ENCODE assay signal across 17 mouse cellular contexts in the genomic region with DNA sequence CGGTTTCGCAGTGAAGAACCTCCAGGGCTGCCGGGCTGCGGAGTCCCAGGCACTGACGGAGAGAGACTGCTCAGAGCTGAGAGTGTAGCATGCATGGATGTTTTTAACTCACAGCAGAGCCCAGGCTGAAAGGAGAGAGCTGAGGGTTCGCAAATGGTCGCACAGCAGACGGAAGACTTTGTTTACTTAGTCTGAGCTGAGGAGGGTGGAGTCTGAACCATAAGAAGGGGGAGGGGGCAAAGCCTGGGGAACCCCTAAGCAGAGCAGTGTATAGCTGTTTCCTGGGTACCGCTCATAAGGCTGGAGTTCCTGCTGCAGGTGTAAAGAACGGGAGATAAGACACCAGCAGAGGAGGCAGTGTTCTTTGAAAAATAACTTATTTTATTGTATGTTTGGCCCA. TPM values are rescaled to one million over a fixed set of nuclear protein-coding genes. Genes with fewer than 3 reads are reported as not detected.
DNase-seq lines count a peak whose midpoint lies in the region; ATAC-seq and TF ChIP-seq lines count a peak whose summit lies in the region.
"Had no signal": no experiment of that assay in that cellular context is flagged by ENCODE, and none has a peak within 500 bp of the region (broad histone marks: within the 10 kb centered on the region; RNA-seq: fewer than 3 reads in every experiment).

No protein-coding gene starts in this region.

- 0 out of 2 replicates have a peak overlapping the region, but pooled peaks have one; percentile 6 for H3K4me2 ChIP-seq in kidney, embryonic 16.5 days (replicated peaks; ENCODE audit: low read depth, low read length)
- H3K4me2 ChIP-seq in stomach, postnatal 0 days (replicated peaks; ENCODE audit: low read depth): peak overlapping the region; percentile 29; the same call in 1 of the 2 replicates
- H3K4me2 ChIP-seq in forebrain, embryonic 11.5 days (ENCODE audit: low read depth, low read length, severe bottlenecking): no peak overlapping the region
- H3K4me2 ChIP-seq: heart, embryonic 12.5 days; hindbrain, embryonic 12.5 days had no signal

- WGBS in kidney, embryonic 16.5 days: 44% methylated on average over 10 of the region's 10 CpGs
- WGBS in stomach, postnatal 0 days: 28% methylated on average over 10 of the region's 10 CpGs
- 71% methylated on average over 10 of the region's 10 CpGs for WGBS in forebrain, embryonic 11.5 days

- H3K9ac ChIP-seq in kidney, embryonic 16.5 days (replicated peaks; ENCODE audit: low read length): no peak overlapping the region
- no peak overlapping the region for H3K9ac ChIP-seq in stomach, postnatal 0 days (ENCODE audit: low read length)
- H3K9ac ChIP-seq in forebrain, embryonic 11.5 days (ENCODE audit: low read length): no peak overlapping the region
- H3K9ac ChIP-seq: heart, embryonic 12.5 days; hindbrain, embryonic 12.5 days; liver, embryonic 14.5 days had no signal

- TF ChIP-seq EP300 in stomach, postnatal 0 days (optimal IDR thresholded peaks at IDR 0.05): no peak

- H3K27me3 ChIP-seq in kidney, embryonic 16.5 days (ENCODE audit: insufficient read depth, low read length): no peaks in the 10 kb centered on the region
- H3K27me3 ChIP-seq in stomach, postnatal 0 days (ENCODE audit: control insufficient read depth, insufficient read depth, low read length): no peaks in the 10 kb centered on the region
- H3K27me3 ChIP-seq in forebrain, embryonic 11.5 days (ENCODE audit: control insufficient read depth, insufficient read depth, low read length): no peaks in the 10 kb centered on the region
- H3K27me3 ChIP-seq: hindbrain, embryonic 12.5 days; megakaryocyte, embryonic 14.5 days had no signal

- no peak overlapping the region for H3K27ac ChIP-seq in kidney, embryonic 16.5 days (ENCODE audit: low read length)
- no peak overlapping the region for H3K27ac ChIP-seq in stomach, postnatal 0 days (replicated peaks)
- no peak overlapping the region for H3K27ac ChIP-seq in forebrain, embryonic 11.5 days (ENCODE audit: low read depth, low read length)
- H3K27ac ChIP-seq: hindbrain, embryonic 12.5 days; liver, embryonic 14.5 days had no signal

- H3K4me3 ChIP-seq in kidney, embryonic 16.5 days (ENCODE audit: low read length): no peak overlapping the region
- 0 out of 2 replicates have a peak overlapping the region, but pooled peaks have one; percentile 2 for H3K4me3 ChIP-seq in stomach, postnatal 0 days (ENCODE audit: low read depth, low read length)
- no peak overlapping the region for H3K4me3 ChIP-seq in forebrain, embryonic 11.5 days (ENCODE audit: low read depth, low read length)
- H3K4me3 ChIP-seq: heart, embryonic 12.5 days; hindbrain, embryonic 12.5 days; megakaryocyte, embryonic 14.5 days had no signal

- 0 out of 2 replicates have a peak, but pooled peaks cover 5% of the 10 kb centered on the region for H3K36me3 ChIP-seq in kidney, embryonic 16.5 days (ENCODE audit: insufficient read depth, low read length)
- H3K36me3 ChIP-seq in stomach, postnatal 0 days (ENCODE audit: control insufficient read depth, insufficient read depth, low read length): 0 out of 2 replicates have a peak, but pooled peaks cover under 1% of the 10 kb centered on the region
- no peaks in the 10 kb centered on the region; the same call in 1 of the 2 replicates for H3K36me3 ChIP-seq in forebrain, embryonic 11.5 days (ENCODE audit: control insufficient read depth, insufficient read depth, low read length)

- ATAC-seq in kidney, embryonic 16.5 days (ENCODE audit: low FRiP score, low TSS enrichment): peak; percentile 55; the same call in 1 of the 2 replicates
- ATAC-seq in inflammation-experienced regulatory T-cells, adult 6 months: peak; percentile 70
- no peak for ATAC-seq in stomach, postnatal 0 days (ENCODE audit: low FRiP score, low TSS enrichment)
- ATAC-seq in megakaryocyte progenitor cell, adult 5-6 weeks (replicated peaks; ENCODE audit: poor library complexity): no peak
- ATAC-seq in forebrain, embryonic 11.5 days (replicated peaks; ENCODE audit: low FRiP score): no peak

- peaks cover 23% of the 10 kb centered on the region for H3K4me1 ChIP-seq in kidney, embryonic 16.5 days (ENCODE audit: insufficient read depth, low read length)
- H3K4me1 ChIP-seq in stomach, postnatal 0 days (replicated peaks; ENCODE audit: control insufficient read depth, insufficient read depth): no peaks in the 10 kb centered on the region; the same call in 1 of the 2 replicates
- H3K4me1 ChIP-seq in forebrain, embryonic 11.5 days (replicated peaks; ENCODE audit: control insufficient read depth, insufficient read depth, low read length): no peaks in the 10 kb centered on the region

- DNase-seq in kidney, postnatal 10 days: no peak
- peak; percentile 84 for DNase-seq in CD4-positive, CD25-positive, alpha-beta regulatory T cell, adult 2 months (ENCODE audit: low read depth, low spot score)
- DNase-seq in stomach, postnatal 0 days (ENCODE audit: low spot score): no peak
- no peak for DNase-seq in embryo, embryonic 11 days
- no peak for DNase-seq in forebrain, embryonic 11.5 days (ENCODE audit: low spot score)
- DNase-seq: cerebellum, adult 2 months; gastrocnemius, postnatal 25 days; kidney, postnatal 14 days; right cerebral cortex, adult 18-20 months had no signal

- peaks cover 5% of the 10 kb centered on the region; the same call in 1 of the 2 replicates for H3K9me3 ChIP-seq in kidney, embryonic 16.5 days (ENCODE audit: low read length)
- no peaks in the 10 kb centered on the region for H3K9me3 ChIP-seq in stomach, postnatal 0 days (ENCODE audit: control insufficient read depth, low read length)
- no peaks in the 10 kb centered on the region for H3K9me3 ChIP-seq in forebrain, embryonic 11.5 days (ENCODE audit: control insufficient read depth, low read length)
- H3K9me3 ChIP-seq: heart, embryonic 12.5 days; megakaryocyte, embryonic 14.5 days had no signal

- no peak for TF ChIP-seq CTCF in stomach, postnatal 0 days (IDR thresholded peaks at IDR 0.05; ENCODE audit: low read depth)

RNA-seq across cellular contexts. Expression of a gene that starts 20.2 kb away (rescaled TPM):
- polyA plus RNA-seq in kidney, embryonic 16.5 days (2015; fragmentation: Nextera tagmentation; extraction: Ambion mirVana): 17.6 and 18.5 TPM in 2 replicates
- polyA plus RNA-seq in inflammation-experienced regulatory T-cells, adult 6 months (2017; shearing (Covaris generic)): 10 to 100 TPM; 23.0 to 31.4 (median 29.9) TPM
- polyA plus RNA-seq in stomach, postnatal 0 days (2015; fragmentation: Nextera tagmentation; extraction: Ambion mirVana): 7.8 and 8.3 TPM in 2 replicates
- total RNA-seq in megakaryocyte progenitor cell, adult 5-6 weeks (2015): 19.4 and 23.6 TPM in 2 replicates
- 19.8 and 20.8 TPM in 2 replicates for total RNA-seq in megakaryocyte progenitor cell, adult 5-6 weeks (2017)
- polyA plus RNA-seq in forebrain, embryonic 11.5 days (2014; fragmentation: Nextera tagmentation; extraction: Ambion mirVana): 14.2 and 15.5 TPM in 2 replicates

RNA-seq across cellular contexts. Expression of a gene that starts 20.3 kb away (rescaled TPM):
- polyA plus RNA-seq in kidney, embryonic 16.5 days (2015; fragmentation: Nextera tagmentation; extraction: Ambion mirVana): 1.7 and 2.1 TPM in 2 replicates
- 10 to 100 TPM in 2 of 3 experiments, under 1 TPM in 1; 0.88 to 21.2 (median 18.7) TPM for polyA plus RNA-seq in inflammation-experienced regulatory T-cells, adult 6 months (2017; shearing (Covaris generic))
- 1.4 and 1.8 TPM in 2 replicates for polyA plus RNA-seq in stomach, postnatal 0 days (2015; fragmentation: Nextera tagmentation; extraction: Ambion mirVana)
- 5.9 and 11.8 TPM in 2 replicates for total RNA-seq in megakaryocyte progenitor cell, adult 5-6 weeks (2015)
- 2.7 and 3.5 TPM in 2 replicates for total RNA-seq in megakaryocyte progenitor cell, adult 5-6 weeks (2017)
- 5.3 and 5.7 TPM in 2 replicates for polyA plus RNA-seq in forebrain, embryonic 11.5 days (2014; fragmentation: Nextera tagmentation; extraction: Ambion mirVana)

RNA-seq across cellular contexts. Expression of a gene that starts 46.1 kb away (rescaled TPM):
- 1.6 and 1.8 TPM in 2 replicates for polyA plus RNA-seq in kidney, embryonic 16.5 days (2015; fragmentation: Nextera tagmentation; extraction: Ambion mirVana)
- not detected for polyA plus RNA-seq in inflammation-experienced regulatory T-cells, adult 6 months (2017; shearing (Covaris generic))
- 2.5 and 2.9 TPM in 2 replicates for polyA plus RNA-seq in stomach, postnatal 0 days (2015; fragmentation: Nextera tagmentation; extraction: Ambion mirVana)
- total RNA-seq in megakaryocyte progenitor cell, adult 5-6 weeks (2015): 0.10 TPM in 1 of 2 replicates, not detected in the other
- not detected in 2 replicates for total RNA-seq in megakaryocyte progenitor cell, adult 5-6 weeks (2017)
- polyA plus RNA-seq in forebrain, embryonic 11.5 days (2014; fragmentation: Nextera tagmentation; extraction: Ambion mirVana): 4.4 and 6.8 TPM in 2 replicates
- polyA plus RNA-seq: C2C12 had no signal

Comparison
In these comparisons a context has a peak if more than half of its experiments do, and no peak if none do; other contexts are left out.
1. ATAC-seq: peak in kidney, embryonic 16.5 days (single experiment) and inflammation-experienced regulatory T-cells, adult 6 months (single experiment); none in stomach, postnatal 0 days (single experiment), megakaryocyte progenitor cell, adult 5-6 weeks (single experiment) and forebrain, embryonic 11.5 days (single experiment).